Mouse (Mus musculus) thymus, adult 2 months (tissue): ENCODE data around the gene Acap2.

Experiments
- CTCF ChIP-seq: fragments of 200-500 bp; IDR thresholded peaks from 2 replicates; pipeline ENCODE4 v1.5.1; 2012; ENCODE audit warnings: mild to moderate bottlenecking, control low read depth, low read length, moderate library complexity, borderline replicate concordance; ENCODE audit not compliant: control insufficient read depth, poor library complexity, insufficient read depth; ENCODE audit errors: extremely low read depth
- POLR2A ChIP-seq: fragments of 200-500 bp; IDR thresholded peaks from 2 replicates; pipeline ENCODE4 v1.6.1; 2012; ENCODE audit warnings: mild to moderate bottlenecking, low read length, control low read depth, moderate library complexity; ENCODE audit not compliant: control insufficient read depth, poor library complexity, insufficient read depth; ENCODE audit errors: extremely low read depth

GRCm38 (mm10) chr16:31196971-31197370, 4.1 kb downstream of the Acap2 start:
- TF ChIP-seq CTCF, result no peak
- no peak for TF ChIP-seq POLR2A
